Mouse (Mus musculus) right cerebral cortex, postnatal 36 days (tissue): Measurements from ENCODE around the gene Dlgap3.

Experiments used
- DNase-seq, 2 experiments: peaks; one replicate each; pipeline ENCODE4 v3.0.0; 2022; ENCODE audit warnings: low spot score in 2 of 2, mixed read lengths in 1 of 2

Dlgap3 gene

DNA sequence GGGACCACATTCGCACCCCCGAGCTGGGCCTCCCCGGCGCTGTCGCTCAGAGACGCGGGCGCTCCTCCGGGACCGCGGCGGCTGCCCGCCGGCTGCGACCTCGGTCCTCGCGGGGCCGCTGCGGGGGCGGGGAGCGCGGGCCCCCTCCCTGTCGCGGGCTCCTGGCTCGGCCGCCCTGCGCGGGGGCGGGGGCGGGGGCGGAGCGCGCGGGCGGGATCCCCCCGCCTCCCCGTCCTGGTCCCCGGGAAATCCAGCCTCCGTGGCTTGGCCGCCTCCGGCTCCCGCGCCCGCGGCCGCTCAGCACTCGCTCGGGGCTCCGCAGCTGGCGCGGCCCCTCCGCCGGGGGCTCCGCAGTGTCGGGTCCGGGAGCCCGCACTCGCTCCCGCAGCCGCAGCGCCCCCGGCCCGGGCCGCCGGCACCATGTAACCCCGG lies at the start of gene Dlgap3:
TSS of gene Dlgap3 (plus strand) at position 291 of the 432 bp plus-strand sequence.
- DNase-seq: no peak

- no peak for DNase-seq
These were observed 45.6 kb upstream of the Dlgap3 start, which contains the start of gene Tmem35b for GRCm38 (mm10) chr4:127123391-127123790. Gene Tmem35b (plus strand): TSS chr4:127123691.

DNA sequence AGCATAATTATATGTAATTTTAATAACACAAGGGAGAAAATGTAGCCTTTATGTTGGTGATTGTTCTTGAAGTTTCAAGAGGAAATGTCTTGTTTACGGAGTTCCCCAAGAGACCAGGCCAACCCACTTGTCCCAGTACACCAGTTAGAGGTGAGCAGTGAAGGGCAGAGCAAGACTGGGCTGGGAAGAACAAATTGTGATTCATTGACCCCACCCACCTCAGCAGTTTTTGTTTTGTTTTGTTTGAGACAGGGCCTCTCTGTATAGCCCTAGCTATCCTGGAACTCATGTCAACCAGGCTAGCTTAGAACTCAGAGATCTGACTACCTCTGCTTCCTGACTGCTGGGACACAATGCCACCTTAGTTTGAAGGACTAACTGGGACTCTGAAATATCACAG lies 44.7 kb upstream of the Dlgap3 start:
- no peak for DNase-seq

GRCm38 (mm10) chr4:127125834-127126463 lies 43.1 kb upstream of the Dlgap3 start:
- DNase-seq: peak; percentile 25 to 36

DNA sequence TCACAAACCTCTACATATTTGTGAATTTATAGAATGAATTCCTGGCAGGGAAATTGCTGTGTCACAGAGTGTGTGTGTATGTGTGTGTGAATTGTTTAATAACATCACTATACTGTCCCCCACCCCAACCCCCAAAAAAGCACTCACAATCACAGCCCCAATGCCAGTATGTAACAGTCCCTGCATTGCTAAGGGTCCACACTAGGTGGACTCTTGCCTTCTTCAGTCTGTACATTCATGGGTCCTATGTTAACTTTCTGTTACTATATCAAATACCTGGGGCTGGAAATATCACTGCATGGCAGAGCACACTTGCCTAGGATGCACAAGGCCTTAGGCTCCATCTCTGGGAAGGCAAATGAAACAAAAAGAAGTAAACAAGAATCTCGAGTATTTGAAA lies 34.3 kb upstream of the Dlgap3 start:
- DNase-seq: no peak

GRCm38 (mm10) chr4:127137591-127137990 lies 31.4 kb upstream of the Dlgap3 start:
- DNase-seq: no peak

DNA sequence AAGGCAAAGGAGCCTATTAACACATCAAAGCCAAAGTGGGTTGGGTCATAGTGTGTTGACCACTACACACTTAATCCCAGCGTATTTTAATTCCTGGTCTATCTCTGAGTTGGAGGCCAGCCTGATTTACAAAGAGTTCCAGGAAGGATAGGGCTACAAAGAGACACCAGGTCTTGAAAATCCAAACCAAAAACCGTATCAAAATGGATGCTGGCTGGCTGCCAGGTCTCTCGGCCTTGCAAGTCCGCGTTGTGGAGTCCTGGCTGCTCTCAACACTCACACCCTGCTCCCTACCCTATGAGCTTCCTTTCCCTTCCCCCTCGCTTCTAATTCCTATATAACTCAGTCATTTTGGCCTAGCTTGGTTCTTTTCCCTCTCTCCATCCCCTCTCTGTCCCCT lies 30.5 kb upstream of the Dlgap3 start:
- DNase-seq: no peak

- DNase-seq: no peak
These were observed 19.0 kb upstream of the Dlgap3 start for GRCm38 (mm10) chr4:127150031-127150430.

DNA sequence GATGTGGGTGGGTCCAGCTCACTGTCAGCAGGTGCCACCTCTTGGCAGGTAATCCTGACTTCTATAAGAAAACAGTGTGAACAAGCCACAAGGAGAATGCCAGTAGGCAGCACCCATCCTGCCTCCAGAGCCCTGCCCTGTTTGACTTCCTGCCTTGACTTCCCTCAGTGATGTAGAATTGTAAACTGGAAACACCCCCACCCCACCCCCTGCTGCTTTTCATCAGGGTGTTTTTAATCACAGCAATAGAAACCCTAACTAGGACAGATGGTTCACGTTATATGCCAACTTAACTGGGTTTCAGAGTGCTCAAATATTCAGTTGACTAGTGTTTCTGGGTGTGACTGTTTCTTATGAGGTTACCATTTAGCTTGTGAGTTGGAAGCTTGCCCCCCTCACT lies 15.7 kb upstream of the Dlgap3 start:
- DNase-seq: no peak

DNA sequence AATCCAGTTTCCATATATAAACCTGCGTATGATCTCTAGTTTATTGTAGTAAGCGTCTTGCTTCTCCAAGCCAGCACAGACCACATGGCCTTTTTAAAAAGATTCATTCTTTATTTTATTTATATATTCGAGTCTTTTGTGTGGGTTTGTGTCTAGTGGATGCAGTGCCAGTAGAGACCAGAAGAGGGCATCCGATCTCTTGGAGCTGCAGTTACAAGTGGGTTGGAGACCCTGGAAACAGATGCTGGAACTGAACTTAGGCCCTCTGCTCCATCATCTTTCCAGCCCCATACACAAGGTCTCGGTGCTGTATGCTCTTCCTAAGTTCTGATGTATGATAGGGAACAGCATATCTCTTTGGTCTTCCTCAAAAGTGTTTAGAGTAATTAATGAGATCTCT lies 13.2 kb upstream of the Dlgap3 start:
- DNase-seq: no peak

DNA sequence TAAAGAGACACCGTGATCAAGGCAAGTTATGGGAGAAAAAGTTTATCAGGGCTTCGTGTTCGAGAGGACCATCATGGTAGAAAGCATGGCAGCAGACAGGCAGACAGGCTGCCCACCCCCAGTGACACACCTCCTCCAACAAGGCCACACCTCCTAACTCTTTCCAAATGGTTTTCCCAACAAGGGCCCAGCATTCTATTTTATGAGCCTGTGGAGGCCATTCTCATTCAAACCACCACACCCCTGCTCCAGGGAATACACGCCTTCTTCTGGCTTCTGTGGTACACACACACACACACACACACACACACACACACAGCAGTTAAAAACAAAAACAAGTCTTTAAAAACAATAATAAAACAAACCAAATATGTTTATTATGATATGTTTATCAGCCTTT lies 11.3 kb upstream of the Dlgap3 start:
- no peak for DNase-seq

DNA sequence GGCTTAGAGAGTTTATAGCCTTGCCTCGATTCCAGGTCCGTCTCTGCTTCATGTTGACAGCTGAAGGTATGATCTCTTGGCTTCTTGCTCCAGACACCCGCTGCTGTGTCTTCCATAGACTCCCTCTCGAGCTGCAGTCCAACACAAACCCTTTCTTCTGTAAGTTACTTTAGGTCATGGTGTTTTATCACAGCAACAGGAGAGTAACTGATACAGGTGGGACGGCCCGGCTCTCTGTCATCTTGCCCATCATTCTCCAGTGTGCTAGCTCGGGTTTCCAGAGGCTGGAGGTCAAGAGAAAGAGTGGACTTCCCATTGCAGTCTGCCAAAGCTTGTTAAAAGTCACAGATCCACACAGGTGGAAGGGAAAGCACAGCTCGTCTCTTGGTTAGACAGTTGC lies 5.1 kb upstream of the Dlgap3 start:
- no peak for DNase-seq

GRCm38 (mm10) chr4:127167096-127167495 lies 1.9 kb upstream of the Dlgap3 start:
- DNase-seq: no peak

GRCm38 (mm10) chr4:127167731-127168130 lies 1.3 kb upstream of the Dlgap3 start:
- DNase-seq: no peak

DNA sequence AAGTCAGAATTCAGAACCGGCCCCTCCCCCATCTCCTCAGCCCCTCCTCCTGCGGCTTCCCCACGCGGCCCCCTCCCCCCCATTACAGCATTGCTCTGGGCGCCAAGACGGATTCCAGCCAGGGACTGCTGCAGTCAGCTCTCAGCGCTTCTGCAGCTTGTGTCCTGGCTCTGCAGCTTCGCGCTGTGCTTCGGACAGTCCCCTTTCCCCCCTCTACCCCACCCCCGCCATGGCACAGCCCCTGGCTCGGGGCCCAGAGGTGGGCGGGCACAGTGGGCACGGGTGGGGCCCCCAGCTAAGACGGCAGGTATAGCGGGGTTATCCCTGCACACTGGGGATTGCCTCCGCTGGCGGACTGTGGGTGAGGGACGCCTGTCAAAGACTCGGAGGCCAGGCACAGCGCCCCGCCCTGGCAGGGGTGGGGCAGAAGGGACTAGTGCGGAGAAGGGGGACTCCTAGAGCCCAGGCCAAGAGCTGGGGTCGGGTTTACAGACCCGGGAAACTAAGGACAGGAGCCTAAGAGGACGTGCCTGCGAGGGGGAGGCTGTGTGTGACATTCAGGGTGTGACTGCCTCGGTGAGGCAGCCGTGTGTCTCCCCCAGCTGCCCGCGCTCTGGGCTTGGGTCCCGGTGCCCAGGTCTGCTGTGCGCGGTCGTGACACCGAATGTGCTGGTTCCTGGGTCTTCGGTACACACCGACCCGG lies 642 bp upstream of the Dlgap3 start:
- DNase-seq: no peak

DNA sequence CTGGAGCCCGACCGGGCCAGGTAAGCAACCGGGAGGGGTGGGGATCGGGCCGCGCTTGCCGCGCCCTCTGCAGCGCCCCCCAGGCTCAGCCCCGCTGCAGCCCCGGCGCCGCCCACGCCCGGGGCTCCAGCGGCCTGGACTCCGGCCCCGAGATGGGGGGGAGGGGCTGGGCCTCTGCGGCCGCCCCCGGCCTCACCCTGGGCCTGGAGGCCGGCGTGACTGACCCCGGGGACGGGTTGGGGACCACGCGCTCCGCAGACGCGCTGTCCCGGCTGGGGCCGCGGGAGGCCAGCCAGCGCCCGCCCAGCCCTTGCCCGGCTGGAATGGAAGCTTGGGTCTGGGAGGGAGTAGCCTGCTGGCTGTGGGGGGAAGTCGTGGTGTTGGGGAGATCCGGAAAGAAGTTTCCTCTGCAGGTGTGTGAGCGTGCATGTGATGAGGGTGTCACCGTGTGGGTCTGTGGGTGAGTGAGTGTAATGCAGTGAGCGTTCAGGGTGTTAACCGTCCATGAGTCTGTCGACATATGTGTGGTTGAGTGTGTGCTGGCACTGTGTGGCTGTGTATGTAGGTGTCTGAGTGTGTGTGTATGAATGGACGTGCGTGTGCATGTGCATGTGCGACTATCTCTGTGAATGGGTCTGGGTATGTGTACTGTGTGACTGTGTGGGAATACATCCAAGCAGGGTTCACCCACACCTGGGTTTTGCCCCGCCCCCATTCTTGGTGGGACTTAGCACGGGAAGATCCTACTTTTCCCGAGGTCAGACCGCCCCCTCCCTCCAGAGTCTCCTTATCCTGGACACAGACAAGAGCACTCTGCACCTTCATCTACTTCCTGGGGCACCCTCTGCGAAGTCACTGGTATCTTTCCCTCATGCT lies 580 bp downstream of the Dlgap3 start:
- DNase-seq: no peak

- DNase-seq: peak; percentile 80 to 82
These were observed 1.9 kb downstream of the Dlgap3 start for GRCm38 (mm10) chr4:127170866-127171265.

DNA sequence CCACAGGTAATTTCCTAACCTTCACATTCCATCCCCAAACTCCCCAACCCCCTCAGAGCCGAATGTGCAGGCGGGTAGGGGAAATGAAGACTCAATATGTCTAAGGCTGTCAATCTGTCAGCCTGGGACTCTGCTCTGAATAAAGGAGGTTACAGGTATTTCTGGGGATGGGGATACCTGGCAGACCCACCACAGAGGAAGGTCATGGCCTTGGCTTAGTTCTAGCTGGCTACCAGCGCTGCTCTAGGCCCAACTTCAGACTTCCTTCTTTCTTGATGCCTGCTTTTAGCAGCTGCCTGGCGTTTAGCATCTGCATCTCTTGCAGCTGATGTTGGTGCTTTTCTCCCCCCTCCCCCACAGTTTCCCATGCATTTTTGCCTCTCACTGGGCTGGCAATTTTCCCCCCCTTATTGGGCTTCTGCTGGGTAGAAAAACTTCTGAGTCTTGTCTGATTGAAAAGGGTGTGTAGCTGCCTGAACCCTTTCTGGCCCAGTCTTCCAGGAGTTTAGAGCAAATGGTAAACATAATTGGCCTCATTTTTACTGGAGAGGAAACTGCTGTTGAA lies 2.4 kb downstream of the Dlgap3 start:
- no peak for DNase-seq

- DNase-seq: no peak
These were observed 3.1 kb downstream of the Dlgap3 start for GRCm38 (mm10) chr4:127172119-127172518.

- DNase-seq: no peak
These were observed 3.6 kb downstream of the Dlgap3 start for GRCm38 (mm10) chr4:127172614-127173013.

GRCm38 (mm10) chr4:127173461-127173860 lies 4.5 kb downstream of the Dlgap3 start:
- DNase-seq: no peak
